Mouse (Mus musculus) erythroblast, embryonic 14.5 days (primary cell): ENCODE data around the gene Ptpn14. TPM values are rescaled to one million over a fixed set of nuclear protein-coding genes. Genes with fewer than 3 reads are reported as not detected.
"Not testable (repeated sequence)": the region's sequence is repeated elsewhere in the genome, so short reads cannot be mapped to it uniquely, and the experiment has no call there.

Experiments used
- H3K27me3 ChIP-seq: 2 replicates; pipeline ENCODE4 v1.6.1; 2012; ENCODE audit warnings: inconsistent platforms; ENCODE audit not compliant: control insufficient read depth
- H3K36me3 ChIP-seq: 2 replicates; pipeline ENCODE4 v1.6.1; 2012; ENCODE audit warnings: mild to moderate bottlenecking, inconsistent platforms; ENCODE audit not compliant: control insufficient read depth
- H3K4me1 ChIP-seq: 2 replicates; pipeline ENCODE4 v1.6.1; 2012; ENCODE audit warnings: inconsistent platforms; ENCODE audit not compliant: control insufficient read depth
- H3K4me3 ChIP-seq: replicated peaks from 2 replicates; pipeline ENCODE3; 2012; ENCODE audit warnings: moderate library complexity, mild to moderate bottlenecking, inconsistent platforms
- H3K9me3 ChIP-seq: 2 replicates; pipeline ENCODE4 v1.6.1; 2012; ENCODE audit warnings: low read length, inconsistent platforms, mixed read lengths; ENCODE audit not compliant: control insufficient read depth
- GATA1 ChIP-seq: IDR thresholded peaks from 2 replicates; pipeline ENCODE4 v1.6.1; 2012; ENCODE audit warnings: low read length, inconsistent platforms, mixed read lengths
- TAL1 ChIP-seq: IDR thresholded peaks from 3 replicates; pipeline ENCODE4 v1.6.1; 2012; ENCODE audit warnings: low read length, inconsistent platforms, mixed read lengths
- polyA plus RNA-seq: library from polyadenylated mRNA; stranded (reverse); fragments of >175 nt; gene quantifications from 2 replicates; pipeline ENCODE4 v1.2.3, GENCODE M21; 2012

Gene Ptpn14
- 0.01 TPM in 1 of 2 replicates, not detected in the other for polyA plus RNA-seq

- no peaks in the 10 kb centered on the region for H3K4me1 ChIP-seq
- peak within 1 kb of the TSS; percentile 32 for H3K4me3 ChIP-seq
- H3K9me3 ChIP-seq = no peaks in the 10 kb centered on the region
- no peak for TF ChIP-seq TAL1
- no peak for TF ChIP-seq GATA1
- H3K27me3 ChIP-seq = peaks cover 63% of the 10 kb centered on the region
- H3K36me3 ChIP-seq = no peaks in the 10 kb centered on the region
Observed at GRCm38 (mm10) chr1:189727884-189728783, at the start of gene Ptpn14. Gene Ptpn14, plus strand, starts transcription at chr1:189728268.

DNA sequence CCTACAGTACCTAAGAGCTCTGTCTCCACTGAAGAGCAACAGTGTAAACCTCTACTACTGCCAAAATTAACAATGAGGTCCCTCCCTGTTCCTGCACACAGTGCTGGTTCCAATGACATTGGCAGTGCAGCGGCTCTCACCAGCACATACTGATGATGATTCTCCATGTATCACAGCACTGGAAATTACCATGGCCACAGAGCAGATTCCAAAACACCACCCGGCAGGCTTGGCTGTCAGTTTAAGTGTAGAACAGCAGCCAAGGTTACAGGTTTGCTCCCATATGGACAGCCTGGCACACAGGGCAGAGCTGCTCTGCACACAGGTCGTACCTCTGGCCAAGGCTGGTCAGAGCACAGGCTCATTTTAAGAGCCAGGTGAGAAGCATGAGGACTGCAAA, 48.5 kb upstream of the Ptpn14 start:
- Histone ChIP-seq H3K27me3 (no peaks in the 10 kb centered on the region), H3K9me3 (no peaks in the 10 kb centered on the region), H3K4me3 (no peak overlapping the region), H3K4me1 (peaks cover 6% of the 10 kb centered on the region), H3K36me3 (peaks cover 98% of the 10 kb centered on the region)
- TF ChIP-seq GATA1 (no peak), TAL1 (no peak)

- Histone ChIP-seq H3K9me3 (no peaks in the 10 kb centered on the region), H3K4me3 (no peak overlapping the region), H3K4me1 (peaks cover 29% of the 10 kb centered on the region), H3K27me3 (no peaks in the 10 kb centered on the region), H3K36me3 (peaks cover 69% of the 10 kb centered on the region)
- TF ChIP-seq GATA1 (no peak), TAL1 (no peak)
Observed at GRCm38 (mm10) chr1:189684786-189685415, 43.2 kb upstream of the Ptpn14 start.

- Histone ChIP-seq H3K4me1 (peaks cover 29% of the 10 kb centered on the region), H3K36me3 (peaks cover 58% of the 10 kb centered on the region), H3K27me3 (peaks cover 9% of the 10 kb centered on the region), H3K4me3 (peak overlapping the region; percentile 89), H3K9me3 (no peaks in the 10 kb centered on the region)
- TF ChIP-seq TAL1 (no peak), GATA1 (no peak)
Observed at GRCm38 (mm10) chr1:189686025-189686424, 42.0 kb upstream of the Ptpn14 start.

DNA sequence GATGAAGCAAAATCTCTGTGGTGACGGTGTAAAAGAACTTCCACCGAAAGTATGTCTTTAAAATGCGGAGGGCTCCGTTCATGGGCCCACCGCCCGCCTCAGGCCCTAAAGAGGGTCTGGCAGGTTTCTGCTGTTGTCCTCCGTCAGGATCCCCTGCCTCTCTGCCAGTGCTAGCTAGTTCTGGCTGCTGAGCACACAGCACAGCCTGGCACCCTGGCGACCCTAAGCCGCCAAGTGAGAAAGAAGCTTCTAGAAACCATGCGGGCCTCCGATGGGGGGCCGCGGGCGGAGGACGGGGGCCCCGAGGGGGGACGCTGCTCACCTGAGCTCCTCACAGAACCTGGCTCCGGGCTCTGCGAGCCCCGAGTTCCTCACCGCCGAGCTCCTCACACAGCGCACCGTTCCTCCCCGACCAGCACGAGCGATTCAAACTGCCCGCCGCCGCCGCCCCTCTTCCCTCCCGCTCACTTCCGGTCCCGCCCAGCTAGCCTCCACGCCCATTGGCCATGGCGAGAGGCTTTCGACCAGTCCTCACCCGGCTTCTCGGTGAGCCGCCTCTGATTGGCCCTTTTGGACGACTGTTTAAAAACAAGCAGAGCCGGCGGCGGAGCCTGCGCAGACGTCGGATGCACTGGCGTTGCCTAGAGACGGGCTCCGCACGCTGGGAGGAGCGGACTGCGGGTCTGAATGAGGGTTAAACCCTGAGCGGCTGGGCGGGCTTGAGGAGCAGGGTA, 40.2 kb upstream of the Ptpn14 start, which contains the start of gene Cenpf:
Gene Cenpf, minus strand, starts transcription at position 433 of the 734 bp plus-strand sequence.
- H3K27me3 ChIP-seq = peaks cover 17% of the 10 kb centered on the region
- H3K4me3 ChIP-seq = peak within 1 kb of the TSS; percentile 89
- TF ChIP-seq TAL1 = no peak
- no peak for TF ChIP-seq GATA1
- peaks cover 33% of the 10 kb centered on the region for H3K4me1 ChIP-seq
- peaks cover 40% of the 10 kb centered on the region for H3K36me3 ChIP-seq
- no peaks in the 10 kb centered on the region for H3K9me3 ChIP-seq

DNA sequence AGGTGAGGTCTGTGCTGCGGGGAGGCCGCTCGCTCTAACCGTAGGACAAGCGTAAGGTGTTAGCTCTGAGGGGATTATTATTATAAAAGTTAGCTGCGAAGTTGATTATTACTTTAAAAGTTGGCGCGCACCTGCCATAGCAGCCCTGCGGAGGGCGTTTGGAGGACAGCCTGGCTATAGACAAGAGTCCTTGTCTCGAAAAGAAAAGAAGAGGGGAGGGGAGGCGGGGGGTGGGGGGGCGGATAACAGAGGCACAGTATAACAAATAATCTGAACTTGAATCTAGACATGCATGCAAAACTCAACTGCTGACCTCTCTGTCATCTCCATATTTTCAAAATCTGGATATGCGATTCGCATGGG, 39.7 kb upstream of the Ptpn14 start:
- peaks cover 17% of the 10 kb centered on the region for H3K27me3 ChIP-seq
- peaks cover 33% of the 10 kb centered on the region for H3K4me1 ChIP-seq
- peak overlapping the region; percentile 89 for H3K4me3 ChIP-seq
- TF ChIP-seq GATA1 (no peak), TAL1 (no peak)
- peaks cover 35% of the 10 kb centered on the region for H3K36me3 ChIP-seq
- no peaks in the 10 kb centered on the region for H3K9me3 ChIP-seq

- Histone ChIP-seq H3K4me1 (peaks cover 33% of the 10 kb centered on the region), H3K36me3 (peaks cover 26% of the 10 kb centered on the region), H3K27me3 (peaks cover 17% of the 10 kb centered on the region), H3K9me3 (no peaks in the 10 kb centered on the region), H3K4me3 (peak overlapping the region; percentile 89)
- TF ChIP-seq GATA1 (no peak), TAL1 (no peak)
Observed at GRCm38 (mm10) chr1:189689050-189689833, 38.8 kb upstream of the Ptpn14 start.

DNA sequence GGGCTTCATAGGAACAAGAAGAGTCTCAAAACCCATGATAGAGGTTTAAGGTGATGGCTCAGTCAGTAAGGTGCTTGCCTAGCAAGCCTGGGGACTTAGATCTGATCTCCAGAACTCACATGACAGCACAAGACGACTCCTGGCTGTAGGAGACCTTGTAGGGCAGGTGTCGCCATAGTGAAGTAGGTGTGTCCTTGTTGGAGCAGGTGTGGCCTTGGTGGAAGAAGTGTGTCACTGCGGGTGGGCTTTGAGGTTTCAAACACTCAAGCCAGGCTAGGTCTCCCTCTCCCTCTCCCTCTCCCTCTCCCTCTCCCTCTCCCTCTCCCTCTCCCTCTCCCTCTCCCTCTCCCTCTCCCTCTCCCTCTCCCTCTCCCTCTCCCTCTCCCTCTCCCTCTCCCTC, 35.6 kb upstream of the Ptpn14 start:
- H3K9me3 ChIP-seq, H3K36me3 ChIP-seq, H3K4me3 ChIP-seq: not testable (repeated sequence)
- Histone ChIP-seq H3K4me1 (peaks cover 22% of the 10 kb centered on the region), H3K27me3 (peaks cover 17% of the 10 kb centered on the region)
